Mouse (Mus musculus): ENCODE data around the gene Arl14. TPM values are rescaled to one million over a fixed set of nuclear protein-coding genes. Genes with fewer than 3 reads are reported as not detected.

Arl14 gene
- polyA plus RNA-seq (2012; rRNA removed): 0.90 and 1.1 TPM in 2 replicates

DNA sequence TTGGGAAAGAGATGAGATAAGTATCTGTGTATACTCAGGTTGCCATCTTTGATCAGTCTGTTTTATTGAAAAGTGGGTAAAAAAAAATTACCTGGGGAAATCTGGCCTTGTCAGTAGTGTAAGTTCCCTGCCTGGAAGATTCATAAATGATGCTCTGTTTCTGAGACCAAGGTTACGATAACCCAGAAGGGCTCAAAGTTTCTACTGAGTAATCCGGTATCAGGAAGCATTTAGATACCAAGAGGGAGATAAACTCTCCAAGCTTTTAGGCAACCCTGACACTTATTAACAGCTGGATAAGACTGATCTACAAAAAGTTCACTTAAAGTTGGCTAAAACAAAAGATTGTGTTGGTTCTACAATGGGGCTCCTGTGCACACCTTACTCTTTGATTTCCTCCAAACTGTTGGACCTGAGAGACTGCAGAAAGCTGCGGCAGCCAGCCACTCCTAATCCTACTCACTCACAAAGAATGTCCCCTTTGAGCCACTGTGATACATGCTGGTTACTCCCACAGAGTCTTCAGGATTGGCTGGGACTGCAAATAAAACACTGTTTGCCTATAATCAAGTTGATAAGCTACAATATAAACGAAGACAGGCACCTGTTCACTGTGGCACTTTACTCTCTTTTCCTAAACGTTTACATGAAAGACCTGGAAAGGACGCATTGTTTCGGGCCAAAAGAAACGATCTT is at the start of gene Arl14:
TSS of gene Arl14 (plus strand) at position 614 of the 696 bp plus-strand sequence.

Other genes starting within 250 kb of the Arl14 start
- gene Ift80, start 217.8 kb upstream of the Arl14 start, polyA plus RNA-seq (2012; rRNA removed): 0.11 and 0.30 TPM in 2 replicates
- gene Smc4, start 217.7 kb upstream of the Arl14 start, polyA plus RNA-seq (2012; rRNA removed): 1.2 and 1.4 TPM in 2 replicates
- 0.48 and 0.93 TPM in 2 replicates for gene Trim59, start 177.7 kb upstream of the Arl14 start, polyA plus RNA-seq (2012; rRNA removed)
- 1.6 and 2.1 TPM in 2 replicates for gene Kpna4, start 95.3 kb upstream of the Arl14 start, polyA plus RNA-seq (2012; rRNA removed)
- 1.4 and 1.8 TPM in 2 replicates for gene Ppm1l, start 94.4 kb downstream of the Arl14 start, polyA plus RNA-seq (2012; rRNA removed)

Data from stomach, adult 2 months (tissue).